Mouse (Mus musculus): Measurements from ENCODE around the gene Epha4. TPM values are rescaled to one million over a fixed set of nuclear protein-coding genes. Genes with fewer than 3 reads are reported as not detected.

Gene Epha4
- total and polyA plus RNA-seq, 2 experiments from 2014 or later, result 26.6 to 66.6 TPM

DNA sequence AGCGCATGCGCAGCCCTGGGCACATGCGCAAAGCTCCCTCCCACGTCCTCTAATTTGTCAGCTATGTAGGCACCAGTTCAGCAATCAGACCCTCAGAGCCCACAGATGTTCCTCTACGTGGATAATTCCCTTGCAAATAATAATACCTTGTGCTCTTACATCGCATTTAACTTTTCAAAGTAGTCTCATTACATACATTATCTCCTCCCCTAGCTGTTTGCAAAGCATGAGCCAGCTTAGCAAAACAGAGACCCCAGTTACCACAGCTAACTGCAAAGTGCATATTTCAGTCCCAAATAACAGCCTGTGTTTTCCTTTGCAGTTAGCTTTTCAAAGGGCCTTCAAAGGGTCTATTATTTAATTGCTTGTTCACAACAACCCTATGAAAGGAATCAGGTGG, 123.3 kb downstream of the Epha4 start:
- H3K9me3 ChIP-seq (ENCODE audit: low read length), result no peaks in the 10 kb centered on the region
- H3K4me2 ChIP-seq (ENCODE audit: low read depth, low read length, poor library complexity, severe bottlenecking), result no peak overlapping the region
- H3K4me1 ChIP-seq (ENCODE audit: insufficient read depth, low read length), result no peaks in the 10 kb centered on the region
- TF ChIP-seq CTCF (IDR thresholded peaks at IDR 0.05), result no peak
- H3K36me3 ChIP-seq (ENCODE audit: insufficient read depth, low read length), result no peaks in the 10 kb centered on the region
- H3K27ac ChIP-seq (ENCODE audit: low read depth, low read length), result no peak overlapping the region
- no peak overlapping the region for H3K9ac ChIP-seq (replicated peaks; ENCODE audit: low read length, poor library complexity, severe bottlenecking)
- H3K4me3 ChIP-seq (ENCODE audit: low read depth, low read length), result no peak overlapping the region
- ATAC-seq (ENCODE audit: low FRiP score) (no peak), DNase-seq (ENCODE audit: low spot score) (no peak)
- 87% methylated on average over 6 of the region's 6 CpGs for WGBS
- no peaks in the 10 kb centered on the region for H3K27me3 ChIP-seq (ENCODE audit: insufficient read depth, low read length)

DNA sequence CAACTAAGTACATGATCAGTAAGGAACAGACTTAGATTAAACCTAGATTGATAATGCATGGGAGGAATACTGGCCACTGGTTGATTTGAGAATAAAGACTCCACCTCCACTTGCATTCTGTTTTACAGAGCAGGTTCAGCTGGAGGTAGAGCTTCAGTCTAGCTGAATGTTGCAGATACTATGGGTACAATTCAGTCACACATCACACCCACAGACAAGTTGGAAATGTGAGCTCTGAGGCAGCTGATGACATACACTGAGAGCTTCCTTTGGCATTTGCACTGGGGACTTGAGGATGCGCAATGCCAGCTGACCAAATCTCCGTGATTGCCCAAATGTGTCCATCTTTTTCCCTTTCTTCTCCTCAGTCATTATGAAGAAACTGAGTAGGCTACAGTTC, 125.8 kb downstream of the Epha4 start:
- TF ChIP-seq CTCF (IDR thresholded peaks at IDR 0.05), result no peak
- ATAC-seq (ENCODE audit: low FRiP score) (no peak), DNase-seq (ENCODE audit: low spot score) (no peak)
- Histone ChIP-seq H3K4me1 (ENCODE audit: insufficient read depth, low read length) (no peaks in the 10 kb centered on the region), H3K27me3 (ENCODE audit: insufficient read depth, low read length) (no peaks in the 10 kb centered on the region), H3K9me3 (ENCODE audit: low read length) (no peaks in the 10 kb centered on the region), H3K4me3 (ENCODE audit: low read depth, low read length) (no peak overlapping the region), H3K27ac (ENCODE audit: low read depth, low read length) (no peak overlapping the region), H3K9ac (replicated peaks; ENCODE audit: low read length, poor library complexity, severe bottlenecking) (no peak overlapping the region), H3K4me2 (ENCODE audit: low read depth, low read length, poor library complexity, severe bottlenecking) (no peak overlapping the region), H3K36me3 (ENCODE audit: insufficient read depth, low read length) (no peaks in the 10 kb centered on the region)
- 95% methylated on average over 2 of the region's 2 CpGs for WGBS

DNA sequence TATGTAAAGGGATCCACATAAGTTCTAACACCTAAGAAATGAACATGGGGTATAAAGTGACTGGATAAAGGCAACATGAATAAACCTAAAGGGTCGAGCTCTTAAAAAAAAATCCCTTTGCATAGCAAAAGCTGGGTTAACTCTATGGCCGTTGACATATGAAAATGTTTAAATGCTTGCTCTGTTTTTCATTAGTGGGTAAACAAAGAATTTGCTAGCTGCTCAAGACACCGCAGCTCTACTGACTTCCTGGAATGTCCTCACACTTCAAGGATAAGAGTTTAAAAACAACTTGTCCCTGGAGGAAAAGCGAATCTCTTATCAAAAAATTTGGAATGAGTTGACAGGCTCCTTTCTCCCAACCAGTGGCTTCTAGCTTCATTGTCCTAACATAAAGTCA, 126.3 kb downstream of the Epha4 start:
- H3K27ac ChIP-seq (ENCODE audit: low read depth, low read length), result no peak overlapping the region
- no peak overlapping the region for H3K4me3 ChIP-seq (ENCODE audit: low read depth, low read length)
- DNase-seq (ENCODE audit: low spot score), result no peak
- no peaks in the 10 kb centered on the region for H3K36me3 ChIP-seq (ENCODE audit: insufficient read depth, low read length)
- ATAC-seq (ENCODE audit: low FRiP score), result no peak
- no peak overlapping the region for H3K4me2 ChIP-seq (ENCODE audit: low read depth, low read length, poor library complexity, severe bottlenecking)
- WGBS, result 84% methylated on average over 4 of the region's 4 CpGs
- H3K9ac ChIP-seq (replicated peaks; ENCODE audit: low read length, poor library complexity, severe bottlenecking), result no peak overlapping the region
- no peaks in the 10 kb centered on the region for H3K4me1 ChIP-seq (ENCODE audit: insufficient read depth, low read length)
- H3K27me3 ChIP-seq (ENCODE audit: insufficient read depth, low read length), result no peaks in the 10 kb centered on the region
- no peak for TF ChIP-seq CTCF (IDR thresholded peaks at IDR 0.05)
- H3K9me3 ChIP-seq (ENCODE audit: low read length), result no peaks in the 10 kb centered on the region

DNA sequence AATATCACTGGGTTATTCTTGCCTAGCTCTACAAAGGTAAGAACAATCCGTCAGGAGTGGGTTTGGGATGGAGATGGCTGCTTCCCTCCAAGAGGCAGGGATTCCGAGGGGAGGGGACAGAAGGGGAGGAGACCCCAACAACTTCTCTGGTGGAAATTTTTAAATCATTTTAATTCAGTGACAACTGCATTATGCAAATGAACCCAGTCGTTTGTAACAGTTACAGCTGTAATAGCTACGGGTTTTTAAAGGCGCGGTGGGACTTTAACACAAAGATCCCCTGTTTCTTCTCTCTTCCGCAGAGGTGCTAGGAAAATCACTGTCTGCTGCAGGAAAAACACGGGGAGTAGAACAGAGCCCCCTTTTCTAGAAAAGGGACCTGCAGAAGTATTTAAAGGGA, 129.3 kb downstream of the Epha4 start:
- no peaks in the 10 kb centered on the region for H3K9me3 ChIP-seq (ENCODE audit: low read length)
- no peak overlapping the region for H3K9ac ChIP-seq (replicated peaks; ENCODE audit: low read length, poor library complexity, severe bottlenecking)
- no peak for TF ChIP-seq CTCF (IDR thresholded peaks at IDR 0.05)
- ATAC-seq (ENCODE audit: low FRiP score) (no peak), DNase-seq (ENCODE audit: low spot score) (no peak)
- 58% methylated on average over 8 of the region's 8 CpGs for WGBS
- no peaks in the 10 kb centered on the region for H3K36me3 ChIP-seq (ENCODE audit: insufficient read depth, low read length)
- H3K27me3 ChIP-seq (ENCODE audit: insufficient read depth, low read length), result no peaks in the 10 kb centered on the region
- H3K27ac ChIP-seq (ENCODE audit: low read depth, low read length), result no peak overlapping the region
- H3K4me3 ChIP-seq (ENCODE audit: low read depth, low read length), result no peak overlapping the region
- H3K4me1 ChIP-seq (ENCODE audit: insufficient read depth, low read length), result no peaks in the 10 kb centered on the region
- no peak overlapping the region for H3K4me2 ChIP-seq (ENCODE audit: low read depth, low read length, poor library complexity, severe bottlenecking)

DNA sequence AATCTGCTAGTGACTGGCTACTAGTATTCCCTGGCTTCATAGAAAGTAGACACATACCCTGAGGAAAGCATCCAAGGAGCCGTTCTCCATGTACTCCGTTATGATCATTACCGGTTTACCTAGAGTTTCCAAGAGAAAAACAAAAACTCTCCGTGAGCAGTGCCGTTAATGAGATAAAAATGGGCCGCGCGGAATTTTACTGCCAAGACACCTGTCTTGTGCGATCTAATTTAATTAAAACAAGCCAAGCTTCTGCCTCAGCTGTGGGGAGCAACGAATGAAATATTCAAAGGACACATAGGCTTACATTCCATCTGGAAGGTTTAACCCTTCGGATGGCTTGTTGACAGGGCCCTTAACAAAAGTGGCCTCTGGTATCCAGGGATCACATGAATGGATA, 131.4 kb downstream of the Epha4 start:
- DNase-seq (ENCODE audit: low spot score) (peak; percentile 37), ATAC-seq (ENCODE audit: low FRiP score) (no peak)
- TF ChIP-seq CTCF (IDR thresholded peaks at IDR 0.05), result no peak
- Histone ChIP-seq H3K4me2 (ENCODE audit: low read depth, low read length, poor library complexity, severe bottlenecking) (no peak overlapping the region), H3K27me3 (ENCODE audit: insufficient read depth, low read length) (no peaks in the 10 kb centered on the region), H3K36me3 (ENCODE audit: insufficient read depth, low read length) (no peaks in the 10 kb centered on the region), H3K27ac (ENCODE audit: low read depth, low read length) (no peak overlapping the region), H3K4me3 (ENCODE audit: low read depth, low read length) (no peak overlapping the region), H3K9ac (replicated peaks; ENCODE audit: low read length, poor library complexity, severe bottlenecking) (no peak overlapping the region), H3K9me3 (ENCODE audit: low read length) (no peaks in the 10 kb centered on the region), H3K4me1 (ENCODE audit: insufficient read depth, low read length) (no peaks in the 10 kb centered on the region)
- 54% methylated on average over 11 of the region's 11 CpGs for WGBS

DNA sequence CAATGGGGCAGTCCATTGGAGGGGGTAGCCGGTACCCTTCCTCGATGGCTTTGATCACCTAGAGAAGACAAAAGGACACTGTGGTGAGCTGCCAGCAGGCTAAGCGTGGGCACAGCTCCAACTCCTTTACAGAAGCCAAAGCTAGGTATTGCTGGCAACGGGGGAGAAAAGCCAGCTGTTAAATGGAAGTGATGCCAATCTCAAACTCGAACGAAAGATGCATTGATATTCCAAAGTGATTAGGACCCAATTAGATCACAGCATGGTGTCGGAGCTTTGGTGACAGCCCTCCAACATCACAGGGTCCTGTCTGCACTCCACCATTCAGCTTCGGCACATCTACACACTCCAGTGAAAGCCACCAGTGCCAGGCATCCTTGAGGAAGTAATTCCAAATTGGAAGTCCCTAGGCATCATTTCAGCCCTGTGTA, 137.3 kb downstream of the Epha4 start:
- 68% methylated on average over 8 of the region's 8 CpGs for WGBS
- Histone ChIP-seq H3K4me2 (ENCODE audit: low read depth, low read length, poor library complexity, severe bottlenecking) (no peak overlapping the region), H3K27ac (ENCODE audit: low read depth, low read length) (no peak overlapping the region), H3K4me3 (ENCODE audit: low read depth, low read length) (no peak overlapping the region), H3K9ac (replicated peaks; ENCODE audit: low read length, poor library complexity, severe bottlenecking) (no peak overlapping the region), H3K36me3 (ENCODE audit: insufficient read depth, low read length) (no peaks in the 10 kb centered on the region), H3K27me3 (ENCODE audit: insufficient read depth, low read length) (no peaks in the 10 kb centered on the region), H3K4me1 (ENCODE audit: insufficient read depth, low read length) (no peaks in the 10 kb centered on the region), H3K9me3 (ENCODE audit: low read length) (no peaks in the 10 kb centered on the region)
- DNase-seq (ENCODE audit: low spot score) (peak; percentile 49), ATAC-seq (ENCODE audit: low FRiP score) (no peak)
- TF ChIP-seq CTCF (IDR thresholded peaks at IDR 0.05), result no peak

All from midbrain, postnatal 0 days (tissue).